Comparison of ENCODE assay signal across 18 mouse cellular contexts in the genomic region with DNA sequence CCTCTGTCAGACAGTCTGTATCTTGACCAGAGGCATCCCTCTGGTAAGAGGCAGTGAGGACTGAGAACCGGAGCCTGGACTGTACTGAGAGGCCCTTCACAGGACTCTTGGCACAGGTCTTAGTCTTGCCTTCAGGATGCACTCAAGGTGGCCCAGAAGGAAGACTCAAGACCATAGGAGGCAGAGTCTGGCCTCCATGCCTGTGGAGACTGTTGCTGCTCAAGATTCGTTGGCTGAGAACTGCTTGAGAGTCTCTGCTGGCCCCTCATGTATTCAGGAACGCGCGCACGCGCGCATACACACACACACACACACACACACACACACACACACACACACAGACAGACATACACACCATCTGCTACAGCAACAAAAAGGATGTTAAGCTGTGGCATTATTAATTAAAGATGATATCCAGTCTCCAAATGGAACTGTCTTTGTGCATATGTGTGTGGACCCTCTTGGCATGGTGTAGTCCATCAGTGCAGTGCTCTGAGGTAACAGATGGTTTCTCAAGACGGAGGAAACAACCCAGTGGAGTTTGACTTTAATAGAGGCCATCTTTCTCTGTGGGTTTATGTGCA.
A peak's percentile ranks its signal among the peaks of the same experiment; 100 is the strongest.
DNase-seq lines count a peak whose midpoint lies in the region; ATAC-seq and TF ChIP-seq lines count a peak whose summit lies in the region.
"Had no signal": no experiment of that assay in that cellular context is flagged by ENCODE, and none has a peak within 500 bp of the region (broad histone marks: within the 10 kb centered on the region; RNA-seq: fewer than 3 reads in every experiment).

No protein-coding gene starts in this region.

- H3K4me2 ChIP-seq in forebrain, embryonic 14.5 days (ENCODE audit: low read length), result no peak overlapping the region
- H3K4me2 ChIP-seq in forebrain, embryonic 12.5 days, result no peak overlapping the region
- no peak overlapping the region for H3K4me2 ChIP-seq in hindbrain, embryonic 16.5 days (ENCODE audit: low read length)
- no peak overlapping the region for H3K4me2 ChIP-seq in hindbrain, embryonic 12.5 days (replicated peaks)
- no peak overlapping the region for H3K4me2 ChIP-seq in midbrain, postnatal 0 days (ENCODE audit: low read depth, low read length, poor library complexity, severe bottlenecking)
- H3K4me2 ChIP-seq: embryonic facial prominence, embryonic 12.5 days; heart, embryonic 15.5 days had no signal

- 75% methylated on average over 9 of the region's 9 CpGs for whole genome bisulfite sequencing in forebrain, embryonic 14.5 days
- 92% methylated on average over 9 of the region's 9 CpGs for WGBS in forebrain, embryonic 12.5 days
- 79% methylated on average over 9 of the region's 9 CpGs for whole genome bisulfite sequencing in hindbrain, embryonic 16.5 days
- WGBS in hindbrain, embryonic 12.5 days, result 90% methylated on average over 9 of the region's 9 CpGs
- WGBS in midbrain, postnatal 0 days, result 88% methylated on average over 9 of the region's 9 CpGs
- 94% methylated on average over 9 of the region's 9 CpGs for WGBS in midbrain, embryonic 10.5 days

- H3K9ac ChIP-seq in forebrain, embryonic 14.5 days (ENCODE audit: low read length), result no peak overlapping the region
- H3K9ac ChIP-seq in forebrain, embryonic 12.5 days, result no peak overlapping the region
- no peak overlapping the region for H3K9ac ChIP-seq in hindbrain, embryonic 16.5 days (ENCODE audit: low read depth, low read length)
- H3K9ac ChIP-seq in hindbrain, embryonic 12.5 days, result no peak overlapping the region
- H3K9ac ChIP-seq in midbrain, postnatal 0 days (replicated peaks; ENCODE audit: low read length, poor library complexity, severe bottlenecking), result no peak overlapping the region
- H3K9ac ChIP-seq: embryonic facial prominence, embryonic 12.5 days; heart, embryonic 15.5 days had no signal

- H3K9me3 ChIP-seq in forebrain, embryonic 14.5 days (replicated peaks; ENCODE audit: control insufficient read depth, low read length), result no peaks in the 10 kb centered on the region
- no peaks in the 10 kb centered on the region for H3K9me3 ChIP-seq in forebrain, embryonic 12.5 days
- H3K9me3 ChIP-seq in hindbrain, embryonic 16.5 days (ENCODE audit: control insufficient read depth, low read length), result no peaks in the 10 kb centered on the region
- no peaks in the 10 kb centered on the region for H3K9me3 ChIP-seq in hindbrain, embryonic 12.5 days (replicated peaks)
- no peaks in the 10 kb centered on the region for H3K9me3 ChIP-seq in midbrain, postnatal 0 days (ENCODE audit: low read length)
- no peaks in the 10 kb centered on the region for H3K9me3 ChIP-seq in midbrain, embryonic 10.5 days (replicated peaks)
- H3K9me3 ChIP-seq: embryonic facial prominence, embryonic 12.5 days; heart, embryonic 10.5 days; heart, embryonic 15.5 days had no signal

- no peak overlapping the region for H3K4me3 ChIP-seq in forebrain, embryonic 14.5 days (ENCODE audit: low read depth, low read length)
- no peak overlapping the region for H3K4me3 ChIP-seq in forebrain, embryonic 12.5 days (replicated peaks)
- H3K4me3 ChIP-seq in hindbrain, embryonic 16.5 days (ENCODE audit: low read length), result no peak overlapping the region
- no peak overlapping the region for H3K4me3 ChIP-seq in hindbrain, embryonic 12.5 days
- H3K4me3 ChIP-seq in midbrain, postnatal 0 days (ENCODE audit: low read depth, low read length), result no peak overlapping the region
- H3K4me3 ChIP-seq in midbrain, embryonic 10.5 days, result no peak overlapping the region
- H3K4me3 ChIP-seq: embryonic facial prominence, embryonic 12.5 days; heart, embryonic 10.5 days; heart, embryonic 15.5 days had no signal

- peak; percentile 49 for DNase-seq in forebrain, embryonic 14.5 days (ENCODE audit: low spot score)
- DNase-seq in midbrain, postnatal 0 days (ENCODE audit: low spot score), result peak; percentile 22
- no peak for DNase-seq in midbrain, embryonic 10.5 days (ENCODE audit: low spot score)
- DNase-seq in yolk sac, embryonic 10.5 days (ENCODE audit: low spot score), result no peak
- DNase-seq: adrenal gland, postnatal 10 days; cerebellum, adult 11-12 months; cerebellum, adult 9-10 months; cerebellum, postnatal 25 days; gastrocnemius, postnatal 36 days; heart, adult 18-20 months; heart, postnatal 14 days; kidney, adult 11 months had no signal

- peak; percentile 45; the same call in 1 of the 2 replicates for ATAC-seq in forebrain, embryonic 14.5 days
- ATAC-seq in forebrain, embryonic 12.5 days (ENCODE audit: low FRiP score), result no peak
- ATAC-seq in hindbrain, embryonic 16.5 days, result peak; percentile 38; the same call in 1 of the 2 replicates
- no peak for ATAC-seq in hindbrain, embryonic 12.5 days (ENCODE audit: low FRiP score)
- no peak for ATAC-seq in midbrain, postnatal 0 days (ENCODE audit: low FRiP score)

- TF ChIP-seq CTCF in midbrain, postnatal 0 days (IDR thresholded peaks at IDR 0.05), result no peak

- no peaks in the 10 kb centered on the region for H3K4me1 ChIP-seq in forebrain, embryonic 14.5 days (ENCODE audit: control insufficient read depth, insufficient read depth, low read length)
- H3K4me1 ChIP-seq in forebrain, embryonic 12.5 days, result peaks cover 3% of the 10 kb centered on the region; the same call in 1 of the 2 replicates
- no peaks in the 10 kb centered on the region for H3K4me1 ChIP-seq in hindbrain, embryonic 16.5 days (ENCODE audit: control insufficient read depth, insufficient read depth, low read depth, low read length)
- H3K4me1 ChIP-seq in hindbrain, embryonic 12.5 days, result peaks cover 10% of the 10 kb centered on the region
- H3K4me1 ChIP-seq in midbrain, postnatal 0 days (ENCODE audit: insufficient read depth, low read length), result no peaks in the 10 kb centered on the region
- peaks cover 9% of the 10 kb centered on the region for H3K4me1 ChIP-seq in midbrain, embryonic 10.5 days

- H3K36me3 ChIP-seq in forebrain, embryonic 14.5 days (ENCODE audit: control insufficient read depth, insufficient read depth, low read length), result peaks cover 50% of the 10 kb centered on the region
- peaks cover 56% of the 10 kb centered on the region for H3K36me3 ChIP-seq in forebrain, embryonic 12.5 days (replicated peaks)
- peaks cover 6% of the 10 kb centered on the region; the same call in 1 of the 2 replicates for H3K36me3 ChIP-seq in hindbrain, embryonic 16.5 days (ENCODE audit: control insufficient read depth, insufficient read depth, low read length)
- peaks cover 48% of the 10 kb centered on the region for H3K36me3 ChIP-seq in hindbrain, embryonic 12.5 days
- no peaks in the 10 kb centered on the region for H3K36me3 ChIP-seq in midbrain, postnatal 0 days (ENCODE audit: insufficient read depth, low read length)
- peaks cover 65% of the 10 kb centered on the region for H3K36me3 ChIP-seq in midbrain, embryonic 10.5 days
- H3K36me3 ChIP-seq: embryonic facial prominence, embryonic 12.5 days; heart, embryonic 10.5 days; heart, embryonic 15.5 days had no signal

- H3K27me3 ChIP-seq in forebrain, embryonic 14.5 days (replicated peaks; ENCODE audit: control insufficient read depth, insufficient read depth, low read length), result no peaks in the 10 kb centered on the region
- peaks cover 20% of the 10 kb centered on the region for H3K27me3 ChIP-seq in forebrain, embryonic 12.5 days
- H3K27me3 ChIP-seq in hindbrain, embryonic 16.5 days (replicated peaks; ENCODE audit: control insufficient read depth, insufficient read depth, low read length), result no peaks in the 10 kb centered on the region
- H3K27me3 ChIP-seq in hindbrain, embryonic 12.5 days, result peaks cover 13% of the 10 kb centered on the region
- no peaks in the 10 kb centered on the region for H3K27me3 ChIP-seq in midbrain, postnatal 0 days (ENCODE audit: insufficient read depth, low read length)
- H3K27me3 ChIP-seq in midbrain, embryonic 10.5 days (ENCODE audit: low read depth, poor library complexity, severe bottlenecking), result peaks cover 26% of the 10 kb centered on the region

- no peak overlapping the region for H3K27ac ChIP-seq in forebrain, embryonic 14.5 days (ENCODE audit: low read depth, low read length)
- H3K27ac ChIP-seq in forebrain, embryonic 12.5 days, result no peak overlapping the region
- no peak overlapping the region for H3K27ac ChIP-seq in hindbrain, embryonic 16.5 days (ENCODE audit: low read depth, low read length)
- H3K27ac ChIP-seq in hindbrain, embryonic 12.5 days, result no peak overlapping the region
- no peak overlapping the region for H3K27ac ChIP-seq in midbrain, postnatal 0 days (ENCODE audit: low read depth, low read length)
- no peak overlapping the region for H3K27ac ChIP-seq in midbrain, embryonic 10.5 days (replicated peaks)
- H3K27ac ChIP-seq: embryonic facial prominence, embryonic 12.5 days; heart, embryonic 10.5 days; heart, embryonic 15.5 days had no signal

Comparison
In these comparisons a context has a peak if more than half of its experiments do, and no peak if none do; other contexts are left out.
1. ATAC-seq: peak in forebrain, embryonic 14.5 days (single experiment) and hindbrain, embryonic 16.5 days (single experiment); none in forebrain, embryonic 12.5 days (single experiment), hindbrain, embryonic 12.5 days (single experiment) and midbrain, postnatal 0 days (single experiment).
2. DNase-seq: peak in forebrain, embryonic 14.5 days (single experiment) and midbrain, postnatal 0 days (single experiment); none in midbrain, embryonic 10.5 days (single experiment) and yolk sac, embryonic 10.5 days (single experiment).